Mouse (Mus musculus): Measurements from ENCODE around the gene Tspan9. TPM values are rescaled to one million over a fixed set of nuclear protein-coding genes. Genes with fewer than 3 reads are reported as not detected.

Tspan9 gene
- polyA plus RNA-seq, 1 experiment from 2014 or later, result 177 TPM

DNA sequence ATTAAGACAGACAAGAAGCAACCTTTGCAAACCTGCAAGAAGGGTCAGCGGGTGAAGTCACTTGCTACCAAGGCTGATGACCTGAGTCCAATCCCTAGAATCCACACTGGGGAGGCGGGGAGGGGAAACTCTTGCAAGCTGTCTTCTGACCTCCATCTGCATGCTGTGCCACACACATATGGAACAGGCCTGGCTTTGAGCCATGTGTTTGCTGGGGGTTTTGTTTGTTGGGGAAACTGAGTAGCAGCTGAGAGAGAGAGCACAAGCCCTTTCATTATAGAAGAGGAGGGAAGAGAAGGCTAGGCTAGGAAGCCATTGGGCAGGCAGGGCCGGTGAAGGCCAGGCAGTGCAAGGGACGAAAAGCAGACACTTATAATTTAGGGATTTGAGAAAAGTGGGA, 123.3 kb downstream of the Tspan9 start:
- no peaks in the 10 kb centered on the region for H3K36me3 ChIP-seq (ENCODE audit: control insufficient read depth, insufficient read depth, low read length)
- no peak overlapping the region for H3K4me3 ChIP-seq (replicated peaks; ENCODE audit: low read length)
- H3K4me2 ChIP-seq (ENCODE audit: low read depth, low read length), result no peak overlapping the region
- H3K9ac ChIP-seq (ENCODE audit: low read length), result no peak overlapping the region
- peaks cover 28% of the 10 kb centered on the region for H3K4me1 ChIP-seq (ENCODE audit: control insufficient read depth, insufficient read depth, low read length)
- no peak for ATAC-seq (ENCODE audit: insufficient read depth, low FRiP score)
- peak overlapping the region; percentile 78 for H3K27ac ChIP-seq (ENCODE audit: low read length)
- H3K27me3 ChIP-seq (ENCODE audit: control insufficient read depth, insufficient read depth, low read length), result no peaks in the 10 kb centered on the region
- WGBS, result 76% methylated on average over 4 of the region's 4 CpGs
- H3K9me3 ChIP-seq (replicated peaks; ENCODE audit: control insufficient read depth, low read length), result no peaks in the 10 kb centered on the region

DNA sequence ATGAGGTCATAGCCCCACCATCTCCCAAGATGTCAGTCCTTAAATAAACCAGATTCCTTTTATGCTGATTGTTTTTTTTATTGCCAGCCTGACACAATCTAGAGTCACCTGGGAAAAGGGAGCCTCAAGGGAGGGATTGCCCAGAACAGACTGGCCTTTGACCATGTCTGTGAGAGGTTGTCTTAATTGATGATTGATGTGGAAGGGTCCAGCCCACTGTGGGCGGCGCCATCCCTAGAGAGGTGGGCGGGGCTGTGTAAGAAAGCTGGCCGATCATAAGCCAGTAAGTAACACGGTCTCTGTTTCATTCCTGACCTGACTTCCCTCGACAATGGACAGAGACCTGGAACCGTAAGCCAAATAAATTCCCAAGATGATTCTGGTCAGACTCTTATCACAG, 124.3 kb downstream of the Tspan9 start:
- Histone ChIP-seq H3K4me2 (ENCODE audit: low read depth, low read length) (no peak overlapping the region), H3K4me3 (replicated peaks; ENCODE audit: low read length) (no peak overlapping the region), H3K9me3 (replicated peaks; ENCODE audit: control insufficient read depth, low read length) (no peaks in the 10 kb centered on the region), H3K27ac (ENCODE audit: low read length) (no peak overlapping the region), H3K36me3 (ENCODE audit: control insufficient read depth, insufficient read depth, low read length) (no peaks in the 10 kb centered on the region), H3K4me1 (ENCODE audit: control insufficient read depth, insufficient read depth, low read length) (peaks cover 28% of the 10 kb centered on the region), H3K27me3 (ENCODE audit: control insufficient read depth, insufficient read depth, low read length) (no peaks in the 10 kb centered on the region), H3K9ac (ENCODE audit: low read length) (no peak overlapping the region)
- WGBS, result 77% methylated on average over 7 of the region's 7 CpGs
- ATAC-seq (ENCODE audit: insufficient read depth, low FRiP score), result no peak

DNA sequence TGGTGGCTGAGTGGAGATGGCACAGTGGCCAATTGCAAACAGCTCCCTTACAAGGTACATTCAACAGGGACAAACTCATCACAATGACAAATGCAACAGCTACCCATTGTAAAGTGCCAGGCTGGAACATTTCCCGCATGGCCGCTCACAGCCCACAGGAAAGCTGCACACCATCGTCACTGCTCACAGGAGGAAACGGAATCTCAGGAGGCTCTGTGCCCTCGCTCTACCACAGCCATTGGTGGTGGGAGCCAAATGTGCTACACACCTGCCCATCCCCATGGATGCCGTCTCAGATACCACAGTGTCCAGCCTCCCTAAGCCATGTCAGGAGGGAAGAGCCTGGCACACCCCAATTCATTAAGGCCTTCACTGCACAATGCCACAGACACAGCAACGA, 128.1 kb downstream of the Tspan9 start:
- no peak overlapping the region for H3K4me3 ChIP-seq (replicated peaks; ENCODE audit: low read length)
- ATAC-seq (ENCODE audit: insufficient read depth, low FRiP score), result no peak
- 85% methylated on average over 7 of the region's 7 CpGs for WGBS
- H3K27me3 ChIP-seq (ENCODE audit: control insufficient read depth, insufficient read depth, low read length), result no peaks in the 10 kb centered on the region
- H3K9me3 ChIP-seq (replicated peaks; ENCODE audit: control insufficient read depth, low read length), result no peaks in the 10 kb centered on the region
- no peaks in the 10 kb centered on the region for H3K36me3 ChIP-seq (ENCODE audit: control insufficient read depth, insufficient read depth, low read length)
- no peak overlapping the region for H3K27ac ChIP-seq (ENCODE audit: low read length)
- H3K4me1 ChIP-seq (ENCODE audit: control insufficient read depth, insufficient read depth, low read length), result peaks cover 17% of the 10 kb centered on the region
- H3K4me2 ChIP-seq (ENCODE audit: low read depth, low read length), result no peak overlapping the region
- H3K9ac ChIP-seq (ENCODE audit: low read length), result no peak overlapping the region

DNA sequence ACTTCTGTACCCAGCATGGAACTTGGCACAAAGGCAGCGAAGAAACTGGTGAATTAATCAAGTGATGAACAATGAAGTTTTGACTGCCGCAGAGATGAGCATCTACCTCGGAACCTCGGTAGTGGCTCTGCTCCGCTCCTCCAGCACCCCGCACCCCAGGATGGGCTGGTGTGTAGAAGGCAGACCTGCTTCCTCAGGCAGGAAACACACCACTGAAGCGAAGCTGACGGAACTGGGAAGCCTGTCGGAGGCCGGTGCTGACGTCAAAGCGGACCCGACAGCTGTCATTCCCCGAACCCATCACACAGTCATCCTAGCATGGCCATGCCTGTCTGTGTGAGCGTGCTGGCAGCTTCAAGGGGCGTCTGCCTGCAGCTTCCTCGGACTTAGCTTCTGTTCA, 131.6 kb downstream of the Tspan9 start:
- Histone ChIP-seq H3K4me2 (ENCODE audit: low read depth, low read length) (no peak overlapping the region), H3K27ac (ENCODE audit: low read length) (peak overlapping the region; percentile 88), H3K9ac (ENCODE audit: low read length) (no peak overlapping the region), H3K4me1 (ENCODE audit: control insufficient read depth, insufficient read depth, low read length) (peaks cover 28% of the 10 kb centered on the region), H3K4me3 (replicated peaks; ENCODE audit: low read length) (no peak overlapping the region), H3K36me3 (ENCODE audit: control insufficient read depth, insufficient read depth, low read length) (no peaks in the 10 kb centered on the region), H3K9me3 (replicated peaks; ENCODE audit: control insufficient read depth, low read length) (no peaks in the 10 kb centered on the region), H3K27me3 (ENCODE audit: control insufficient read depth, insufficient read depth, low read length) (no peaks in the 10 kb centered on the region)
- WGBS, result 71% methylated on average over 17 of the region's 17 CpGs
- no peak for ATAC-seq (ENCODE audit: insufficient read depth, low FRiP score)

GRCm38 (mm10) chr6:128011071-128011477, 132.3 kb downstream of the Tspan9 start:
- no peaks in the 10 kb centered on the region for H3K27me3 ChIP-seq (ENCODE audit: control insufficient read depth, insufficient read depth, low read length)
- H3K9me3 ChIP-seq (replicated peaks; ENCODE audit: control insufficient read depth, low read length), result no peaks in the 10 kb centered on the region
- no peak overlapping the region for H3K4me3 ChIP-seq (replicated peaks; ENCODE audit: low read length)
- H3K36me3 ChIP-seq (ENCODE audit: control insufficient read depth, insufficient read depth, low read length), result no peaks in the 10 kb centered on the region
- peaks cover 35% of the 10 kb centered on the region for H3K4me1 ChIP-seq (ENCODE audit: control insufficient read depth, insufficient read depth, low read length)
- 51% methylated on average over 8 of the region's 13 CpGs for WGBS
- H3K27ac ChIP-seq (ENCODE audit: low read length), result peak overlapping the region; percentile 88
- no peak overlapping the region for H3K4me2 ChIP-seq (ENCODE audit: low read depth, low read length)
- H3K9ac ChIP-seq (ENCODE audit: low read length), result peak overlapping the region; percentile 55
- ATAC-seq (ENCODE audit: insufficient read depth, low FRiP score), result peak; percentile 58

GRCm38 (mm10) chr6:128010135-128010971, 133.0 kb downstream of the Tspan9 start:
- H3K4me3 ChIP-seq (replicated peaks; ENCODE audit: low read length), result no peak overlapping the region
- H3K4me2 ChIP-seq (ENCODE audit: low read depth, low read length), result no peak overlapping the region
- 61% methylated on average over 11 of the region's 11 CpGs for WGBS
- peaks cover 35% of the 10 kb centered on the region for H3K4me1 ChIP-seq (ENCODE audit: control insufficient read depth, insufficient read depth, low read length)
- no peaks in the 10 kb centered on the region for H3K9me3 ChIP-seq (replicated peaks; ENCODE audit: control insufficient read depth, low read length)
- peak; percentile 35; the same call in 1 of the 2 replicates for ATAC-seq (ENCODE audit: insufficient read depth, low FRiP score)
- H3K36me3 ChIP-seq (ENCODE audit: control insufficient read depth, insufficient read depth, low read length), result no peaks in the 10 kb centered on the region
- H3K27me3 ChIP-seq (ENCODE audit: control insufficient read depth, insufficient read depth, low read length), result no peaks in the 10 kb centered on the region
- peak overlapping the region; percentile 88 for H3K27ac ChIP-seq (ENCODE audit: low read length)
- peak overlapping the region; percentile 55 for H3K9ac ChIP-seq (ENCODE audit: low read length)

- Histone ChIP-seq H3K27ac (ENCODE audit: low read length) (peak overlapping the region; percentile 39), H3K9me3 (replicated peaks; ENCODE audit: control insufficient read depth, low read length) (no peaks in the 10 kb centered on the region)
These were observed 135.3 kb downstream of the Tspan9 start for GRCm38 (mm10) chr6:128007982-128008562.

GRCm38 (mm10) chr6:128007241-128007701, 136.1 kb downstream of the Tspan9 start:
- Histone ChIP-seq H3K4me2 (ENCODE audit: low read depth, low read length) (no peak overlapping the region), H3K9me3 (replicated peaks; ENCODE audit: control insufficient read depth, low read length) (no peaks in the 10 kb centered on the region), H3K9ac (ENCODE audit: low read length) (0 out of 2 replicates have a peak overlapping the region, but pooled peaks have one; percentile 22), H3K27me3 (ENCODE audit: control insufficient read depth, insufficient read depth, low read length) (no peaks in the 10 kb centered on the region), H3K36me3 (ENCODE audit: control insufficient read depth, insufficient read depth, low read length) (no peaks in the 10 kb centered on the region), H3K4me1 (ENCODE audit: control insufficient read depth, insufficient read depth, low read length) (peaks cover 51% of the 10 kb centered on the region), H3K4me3 (replicated peaks; ENCODE audit: low read length) (no peak overlapping the region), H3K27ac (ENCODE audit: low read length) (peak overlapping the region; percentile 39)
- ATAC-seq (ENCODE audit: insufficient read depth, low FRiP score), result no peak
- WGBS, result 69% methylated on average over 12 of the region's 12 CpGs

More at GRCm38 (mm10) chr6:128007982-128008562, 135.3 kb downstream of the Tspan9 start:
- ATAC-seq (ENCODE audit: insufficient read depth, low FRiP score), result no peak
- Histone ChIP-seq H3K27me3 (ENCODE audit: control insufficient read depth, insufficient read depth, low read length) (no peaks in the 10 kb centered on the region), H3K9ac (ENCODE audit: low read length) (no peak overlapping the region), H3K4me3 (replicated peaks; ENCODE audit: low read length) (no peak overlapping the region), H3K36me3 (ENCODE audit: control insufficient read depth, insufficient read depth, low read length) (no peaks in the 10 kb centered on the region), H3K4me2 (ENCODE audit: low read depth, low read length) (no peak overlapping the region), H3K4me1 (ENCODE audit: control insufficient read depth, insufficient read depth, low read length) (peaks cover 43% of the 10 kb centered on the region)
- 66% methylated on average over 5 of the region's 5 CpGs for WGBS

- Histone ChIP-seq H3K27ac (ENCODE audit: low read length) (no peak overlapping the region), H3K27me3 (ENCODE audit: control insufficient read depth, insufficient read depth, low read length) (no peaks in the 10 kb centered on the region), H3K9ac (ENCODE audit: low read length) (no peak overlapping the region), H3K9me3 (replicated peaks; ENCODE audit: control insufficient read depth, low read length) (no peaks in the 10 kb centered on the region), H3K4me3 (replicated peaks; ENCODE audit: low read length) (no peak overlapping the region), H3K4me1 (ENCODE audit: control insufficient read depth, insufficient read depth, low read length) (peaks cover 53% of the 10 kb centered on the region), H3K4me2 (ENCODE audit: low read depth, low read length) (no peak overlapping the region), H3K36me3 (ENCODE audit: control insufficient read depth, insufficient read depth, low read length) (no peaks in the 10 kb centered on the region)
- ATAC-seq (ENCODE audit: insufficient read depth, low FRiP score), result no peak
- 40% methylated on average over 8 of the region's 8 CpGs for WGBS
These were observed 137.2 kb downstream of the Tspan9 start for GRCm38 (mm10) chr6:128006156-128006555.
